ENCODE assay signal across 23 mouse cellular contexts in genomic region chr14:73913756-73914448, GRCm38 (mm10).
A peak's percentile ranks its signal among the peaks of the same experiment; 100 is the strongest.
DNase-seq lines count a peak whose midpoint lies in the region; ATAC-seq and TF ChIP-seq lines count a peak whose summit lies in the region.
"Had no signal": no experiment of that assay in that cellular context is flagged by ENCODE, and none has a peak within 500 bp of the region (broad histone marks: within the 10 kb centered on the region; RNA-seq: fewer than 3 reads in every experiment).

No protein-coding gene starts in this region.

- H3K36me3 ChIP-seq in kidney, postnatal 0 days (ENCODE audit: insufficient read depth, low read length) = no peaks in the 10 kb centered on the region
- no peaks in the 10 kb centered on the region for H3K36me3 ChIP-seq in embryonic facial prominence, embryonic 15.5 days
- H3K36me3 ChIP-seq: hindbrain, embryonic 10.5 days; liver, embryonic 13.5 days had no signal

- TF ChIP-seq CTCF in kidney, postnatal 0 days (IDR thresholded peaks at IDR 0.05; ENCODE audit: low read depth) = no peak
- TF ChIP-seq CTCF in cerebellum, adult 2 months (IDR thresholded peaks at IDR 0.05; ENCODE audit: borderline replicate concordance, insufficient read depth, low read depth, low read length) = no peak

- H3K4me1 ChIP-seq in kidney, postnatal 0 days (replicated peaks; ENCODE audit: insufficient read depth, low read length) = no peaks in the 10 kb centered on the region
- no peaks in the 10 kb centered on the region for H3K4me1 ChIP-seq in embryonic facial prominence, embryonic 15.5 days
- no peaks in the 10 kb centered on the region for H3K4me1 ChIP-seq in cerebellum, adult 2 months (ENCODE audit: control insufficient read depth, insufficient read depth, low read length)
- H3K4me1 ChIP-seq: hindbrain, embryonic 10.5 days; liver, embryonic 13.5 days had no signal

- no peak overlapping the region for H3K9ac ChIP-seq in kidney, postnatal 0 days (ENCODE audit: low read depth, low read length)
- no peak overlapping the region for H3K9ac ChIP-seq in embryonic facial prominence, embryonic 15.5 days
- H3K9ac ChIP-seq: forebrain, postnatal 0 days; liver, embryonic 13.5 days; lung, embryonic 14.5 days had no signal

- no peak overlapping the region for H3K27ac ChIP-seq in kidney, postnatal 0 days
- no peak overlapping the region for H3K27ac ChIP-seq in embryonic facial prominence, embryonic 15.5 days (replicated peaks)
- H3K27ac ChIP-seq in cerebellum, adult 2 months (ENCODE audit: insufficient read depth, low read length) = no peak overlapping the region
- H3K27ac ChIP-seq: hindbrain, embryonic 10.5 days; hindbrain, postnatal 0 days; liver, embryonic 13.5 days; stomach, postnatal 0 days had no signal

- H3K4me2 ChIP-seq in kidney, postnatal 0 days (ENCODE audit: low read length) = no peak overlapping the region
- H3K4me2 ChIP-seq in embryonic facial prominence, embryonic 15.5 days (replicated peaks) = 0 out of 2 replicates have a peak overlapping the region, but pooled peaks have one; percentile 8
- H3K4me2 ChIP-seq: heart, embryonic 11.5 days; liver, embryonic 13.5 days; lung, embryonic 14.5 days had no signal

- DNase-seq in kidney, postnatal 0 days (ENCODE audit: low spot score) = peak; percentile 6
- no peak for DNase-seq in kidney, postnatal 4 days
- peak; percentile 24 to 32 for DNase-seq in right cerebral cortex, postnatal 10 days (ENCODE audit: low spot score in 2 of 2)
- DNase-seq in right cerebral cortex, postnatal 4 days = no peak
- DNase-seq in cerebellum, adult 2 months = no peak
- DNase-seq in yolk sac, embryonic 10.5 days (ENCODE audit: low spot score) = no peak
- DNase-seq: adrenal gland, postnatal 10 days; B cell, adult 2 months; cerebellum, adult 8-10 months; forebrain, postnatal 0 days; heart, adult 11 months; kidney, adult 9 months; kidney, postnatal 25 days; liver, embryonic 13.5 days; lung, embryonic 14.5 days; lung, postnatal 4 days; midbrain, embryonic 14.5 days had no signal

- no peak for ATAC-seq in kidney, postnatal 0 days (replicated peaks; ENCODE audit: low FRiP score, low read depth)
- ATAC-seq in embryonic facial prominence, embryonic 15.5 days (ENCODE audit: insufficient number of reproducible peaks, low FRiP score, low TSS enrichment, low read depth) = no peak
- ATAC-seq: forebrain, postnatal 0 days; hindbrain, postnatal 0 days; intestine, embryonic 16.5 days had no signal

- H3K4me3 ChIP-seq in kidney, postnatal 0 days (replicated peaks; ENCODE audit: low read depth, low read length) = no peak overlapping the region
- H3K4me3 ChIP-seq in embryonic facial prominence, embryonic 15.5 days (replicated peaks) = 0 out of 2 replicates have a peak overlapping the region, but pooled peaks have one; percentile 6
- no peak overlapping the region for H3K4me3 ChIP-seq in cerebellum, adult 2 months (replicated peaks; ENCODE audit: insufficient read depth, low read depth, low read length)
- H3K4me3 ChIP-seq: hindbrain, embryonic 10.5 days; liver, embryonic 13.5 days had no signal

- 61% methylated on average over 5 of the region's 5 CpGs for WGBS in kidney, postnatal 0 days
- 34% methylated on average over 5 of the region's 5 CpGs for WGBS in embryonic facial prominence, embryonic 15.5 days
- WGBS in cerebellum, adult 2 months = 66% methylated on average over 5 of the region's 5 CpGs

- H3K27me3 ChIP-seq in kidney, postnatal 0 days (ENCODE audit: insufficient read depth, low read length) = no peaks in the 10 kb centered on the region
- H3K27me3 ChIP-seq in embryonic facial prominence, embryonic 15.5 days = no peaks in the 10 kb centered on the region
- H3K27me3 ChIP-seq in cerebellum, adult 2 months (ENCODE audit: control insufficient read depth, insufficient read depth, low read length) = no peaks in the 10 kb centered on the region
- H3K27me3 ChIP-seq: liver, embryonic 13.5 days had no signal

- H3K9me3 ChIP-seq in kidney, postnatal 0 days (replicated peaks; ENCODE audit: low read length) = no peaks in the 10 kb centered on the region
- no peaks in the 10 kb centered on the region for H3K9me3 ChIP-seq in embryonic facial prominence, embryonic 15.5 days (replicated peaks)
- H3K9me3 ChIP-seq: hindbrain, embryonic 10.5 days; liver, embryonic 13.5 days had no signal

- TF ChIP-seq POLR2A in cerebellum, adult 2 months (IDR thresholded peaks at IDR 0.05; ENCODE audit: borderline replicate concordance, insufficient read depth, low read length) = no peak

Comparison
In these comparisons a context has a peak if more than half of its experiments do, and no peak if none do; other contexts are left out.
1. DNase-seq: peak in kidney, postnatal 0 days (single experiment) and right cerebral cortex, postnatal 10 days (2 of 2); none in kidney, postnatal 4 days (0 of 2), right cerebral cortex, postnatal 4 days (single experiment), cerebellum, adult 2 months (0 of 2) and yolk sac, embryonic 10.5 days (single experiment).